Mouse (Mus musculus) megakaryocyte, embryonic 14.5 days (primary cell): Measurements from ENCODE around the gene Ddx1.

Experiments used
- FLI1 ChIP-seq: IDR thresholded peaks from 2 replicates; pipeline ENCODE4 v1.6.1; 2012; ENCODE audit warnings: low read length, inconsistent platforms, mixed read lengths
- GATA1 ChIP-seq: IDR thresholded peaks from 3 replicates; pipeline ENCODE4 v1.6.1; 2012; ENCODE audit warnings: mixed read lengths, low read length, inconsistent platforms, borderline replicate concordance

DNA sequence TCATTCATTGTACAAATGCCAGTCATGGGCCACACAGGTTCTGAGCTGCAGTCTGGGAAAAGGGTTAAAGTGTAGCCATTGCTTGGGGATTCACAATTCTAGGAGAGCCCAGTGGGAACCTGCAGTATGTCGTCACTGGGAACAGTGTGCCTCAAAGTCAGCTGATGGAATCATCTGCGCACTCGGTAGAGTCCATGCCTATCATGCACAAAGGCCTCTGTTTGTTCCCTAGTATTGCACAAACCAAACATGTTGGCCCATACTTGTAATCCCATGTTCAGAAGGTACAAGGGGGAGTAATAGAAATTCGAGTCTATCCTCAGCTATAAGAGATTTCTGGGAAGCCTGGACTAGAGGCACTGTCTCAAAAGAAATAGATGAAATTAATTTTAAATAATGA is 52.9 kb downstream of the Ddx1 start:
- TF ChIP-seq FLI1 (no peak), GATA1 (no peak)
